Mouse (Mus musculus) embryonic facial prominence, embryonic 13.5 days (tissue): ENCODE measurements around the gene Baiap2l1. TPM values are rescaled to one million over a fixed set of nuclear protein-coding genes. Genes with fewer than 3 reads are reported as not detected.

Experiments used
- ATAC-seq: fragments of 200-750 bp; cut with Nextera tagmentation; 2 replicates; pipeline ENCODE4 v1.8.0; 2017; ENCODE audit warnings: low read depth; ENCODE audit not compliant: insufficient number of reproducible peaks, insufficient read depth, low FRiP score, low TSS enrichment
- H3K27ac ChIP-seq: fragments of 300-500 bp; sonication (generic); 2 replicates; pipeline ENCODE4 v1.5.1; 2015; ENCODE audit warnings: moderate library complexity, mild to moderate bottlenecking, inconsistent platforms
- H3K27me3 ChIP-seq: fragments of 300-500 bp; sonication (generic); 2 replicates; pipeline ENCODE4 v1.6.1; 2015; ENCODE audit warnings: mild to moderate bottlenecking, inconsistent platforms
- H3K36me3 ChIP-seq: fragments of 300-500 bp; sonication (generic); 2 replicates; pipeline ENCODE4 v1.6.1; 2015; ENCODE audit warnings: mild to moderate bottlenecking, inconsistent platforms
- H3K4me1 ChIP-seq: fragments of 300-500 bp; sonication (generic); 2 replicates; pipeline ENCODE4 v1.6.1; 2015; ENCODE audit warnings: inconsistent platforms
- H3K4me2 ChIP-seq: fragments of 300-500 bp; sonication (generic); 2 replicates; pipeline ENCODE4 v1.6.1; 2015; ENCODE audit warnings: moderate library complexity, mild to moderate bottlenecking, inconsistent platforms
- H3K4me3 ChIP-seq: fragments of 300-500 bp; sonication (generic); 2 replicates; pipeline ENCODE4 v1.5.1; 2015; ENCODE audit warnings: mild to moderate bottlenecking, inconsistent platforms
- H3K9ac ChIP-seq: fragments of 300-500 bp; sonication (generic); 2 replicates; pipeline ENCODE4 v1.6.1; 2015; ENCODE audit warnings: mild to moderate bottlenecking, inconsistent platforms
- H3K9me3 ChIP-seq: fragments of 300-500 bp; sonication (generic); 2 replicates; pipeline ENCODE4 v1.6.1; 2016; ENCODE audit warnings: inconsistent platforms
- WGBS: fragments of 180-500 bp; shearing (Covaris S2); methylation state at CpG from one replicate; pipeline ENCODE4 v1.1.7; 2015; ENCODE audit warnings: mixed read lengths; 5-methylcytosine and 5-hydroxymethylcytosine counted together
- polyA plus RNA-seq: library from polyadenylated mRNA; unstranded; fragments of >200 nt; fragmentation: Nextera tagmentation; extraction: Ambion mirVana; gene quantifications from 2 replicates; pipeline ENCODE4 v1.2.1, GENCODE M21; 2015

The Baiap2l1 gene
- polyA plus RNA-seq, 1 experiment from 2014 or later = 4.4 TPM

DNA sequence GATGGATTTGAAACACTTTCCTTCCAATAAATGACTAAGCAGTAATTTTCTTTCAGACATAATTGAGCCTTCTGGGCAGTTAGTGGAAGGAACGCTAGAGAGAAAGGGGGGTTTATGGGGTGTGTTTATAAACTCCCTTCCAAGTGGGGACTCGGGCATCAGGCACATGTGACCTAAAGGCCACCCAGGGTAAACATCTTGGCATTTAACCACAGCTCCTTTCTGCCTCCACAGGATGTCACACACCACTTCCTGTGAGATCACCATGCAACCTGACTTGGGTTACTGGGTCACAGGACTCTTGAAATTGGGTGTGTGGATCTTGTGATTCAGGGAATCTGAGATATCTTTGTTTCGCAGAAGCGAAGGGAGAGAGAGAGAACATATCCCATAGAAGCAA is 136.6 kb downstream of the Baiap2l1 start:
- H3K4me3 ChIP-seq = no peak overlapping the region
- H3K27me3 ChIP-seq = no peaks in the 10 kb centered on the region
- H3K4me2 ChIP-seq = no peak overlapping the region
- H3K9ac ChIP-seq = no peak overlapping the region
- H3K9me3 ChIP-seq = no peaks in the 10 kb centered on the region
- ATAC-seq = no peak
- peaks cover 10% of the 10 kb centered on the region; the same call in 1 of the 2 replicates for H3K36me3 ChIP-seq
- 59% methylated on average over 4 of the region's 4 CpGs for WGBS
- H3K27ac ChIP-seq = no peak overlapping the region
- H3K4me1 ChIP-seq = peaks cover 20% of the 10 kb centered on the region

- H3K36me3 ChIP-seq = peaks cover 15% of the 10 kb centered on the region; the same call in 1 of the 2 replicates
- peaks cover 20% of the 10 kb centered on the region for H3K4me1 ChIP-seq
- no peaks in the 10 kb centered on the region for H3K9me3 ChIP-seq
- no peaks in the 10 kb centered on the region for H3K27me3 ChIP-seq
- H3K4me3 ChIP-seq = no peak overlapping the region
- H3K4me2 ChIP-seq = no peak overlapping the region
- no peak overlapping the region for H3K9ac ChIP-seq
- no peak for ATAC-seq
- H3K27ac ChIP-seq = no peak overlapping the region
- 89% methylated on average over 5 of the region's 5 CpGs for WGBS
Observed at GRCm38 (mm10) chr5:144219936-144220335, 138.0 kb downstream of the Baiap2l1 start.

GRCm38 (mm10) chr5:144219306-144219705 is 138.6 kb downstream of the Baiap2l1 start:
- peaks cover 19% of the 10 kb centered on the region for H3K36me3 ChIP-seq
- no peak overlapping the region for H3K9ac ChIP-seq
- no peak overlapping the region for H3K4me2 ChIP-seq
- 36% methylated on average over 12 of the region's 12 CpGs for WGBS
- no peak for ATAC-seq
- peaks cover 18% of the 10 kb centered on the region for H3K4me1 ChIP-seq
- no peak overlapping the region for H3K27ac ChIP-seq
- H3K4me3 ChIP-seq = no peak overlapping the region
- H3K9me3 ChIP-seq = no peaks in the 10 kb centered on the region
- no peaks in the 10 kb centered on the region for H3K27me3 ChIP-seq

GRCm38 (mm10) chr5:144218061-144218460 is 139.9 kb downstream of the Baiap2l1 start:
- no peak overlapping the region for H3K27ac ChIP-seq
- no peaks in the 10 kb centered on the region for H3K9me3 ChIP-seq
- no peak overlapping the region for H3K9ac ChIP-seq
- 85% methylated on average over 7 of the region's 7 CpGs for WGBS
- H3K4me1 ChIP-seq = peaks cover 14% of the 10 kb centered on the region
- H3K4me3 ChIP-seq = no peak overlapping the region
- H3K27me3 ChIP-seq = no peaks in the 10 kb centered on the region
- peaks cover 31% of the 10 kb centered on the region for H3K36me3 ChIP-seq
- no peak overlapping the region for H3K4me2 ChIP-seq
- no peak for ATAC-seq

DNA sequence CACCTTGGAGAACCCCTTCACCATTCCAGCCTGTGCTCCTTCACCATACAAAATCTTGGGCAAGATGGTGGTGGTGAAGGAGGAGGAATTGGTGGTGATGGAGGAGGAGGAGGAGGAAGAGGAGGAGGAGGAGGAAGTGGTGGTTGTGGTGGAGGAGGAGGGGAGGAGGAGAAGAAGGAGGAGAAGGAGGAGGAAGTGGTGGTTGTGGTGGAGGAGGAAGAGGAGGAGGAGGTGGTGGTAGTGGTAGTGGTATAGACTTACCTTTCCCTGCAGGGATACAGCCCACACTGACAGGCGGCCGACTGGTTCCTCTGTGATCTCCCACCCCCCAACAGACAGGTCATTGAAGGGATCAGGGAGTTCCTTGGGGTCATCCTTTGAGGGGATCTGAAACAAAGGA is 141.9 kb downstream of the Baiap2l1 start:
- Histone ChIP-seq H3K9ac (no peak overlapping the region), H3K27ac (no peak overlapping the region), H3K36me3 (peaks cover 49% of the 10 kb centered on the region), H3K4me2 (no peak overlapping the region), H3K9me3 (no peaks in the 10 kb centered on the region), H3K4me3 (no peak overlapping the region), H3K27me3 (no peaks in the 10 kb centered on the region), H3K4me1 (0 out of 2 replicates have a peak, but pooled peaks cover 4% of the 10 kb centered on the region)
- WGBS = 94% methylated on average over 2 of the region's 2 CpGs
- ATAC-seq = no peak

Other genes starting within 250 kb of the Baiap2l1 start
- gene Bhlha15, start 167.8 kb downstream of the Baiap2l1 start, polyA plus RNA-seq = 0.43 and 0.52 TPM in 2 replicates
- 23.0 and 26.1 TPM in 2 replicates for gene Tecpr1, start 134.5 kb downstream of the Baiap2l1 start, polyA plus RNA-seq
- 99.4 and 113 TPM in 2 replicates for gene Bri3, start 113.7 kb downstream of the Baiap2l1 start, polyA plus RNA-seq
- 0.96 and 0.98 TPM in 2 replicates for gene Nptx2, start 187.8 kb upstream of the Baiap2l1 start, polyA plus RNA-seq